Mouse (Mus musculus): ENCODE data around the gene Rerg.
"Not testable (repeated sequence)": the region's sequence is repeated elsewhere in the genome, so short reads cannot be mapped to it uniquely, and the experiment has no call there.

Gene Rerg

GRCm38 (mm10) chr6:137065506-137065905, 104.8 kb downstream of the Rerg start:
- DNase-seq, result no peak

GRCm38 (mm10) chr6:137064786-137065185, 105.5 kb downstream of the Rerg start:
- DNase-seq, result no peak

- no peak for DNase-seq
These were observed 106.9 kb downstream of the Rerg start for GRCm38 (mm10) chr6:137063239-137063940.

DNA sequence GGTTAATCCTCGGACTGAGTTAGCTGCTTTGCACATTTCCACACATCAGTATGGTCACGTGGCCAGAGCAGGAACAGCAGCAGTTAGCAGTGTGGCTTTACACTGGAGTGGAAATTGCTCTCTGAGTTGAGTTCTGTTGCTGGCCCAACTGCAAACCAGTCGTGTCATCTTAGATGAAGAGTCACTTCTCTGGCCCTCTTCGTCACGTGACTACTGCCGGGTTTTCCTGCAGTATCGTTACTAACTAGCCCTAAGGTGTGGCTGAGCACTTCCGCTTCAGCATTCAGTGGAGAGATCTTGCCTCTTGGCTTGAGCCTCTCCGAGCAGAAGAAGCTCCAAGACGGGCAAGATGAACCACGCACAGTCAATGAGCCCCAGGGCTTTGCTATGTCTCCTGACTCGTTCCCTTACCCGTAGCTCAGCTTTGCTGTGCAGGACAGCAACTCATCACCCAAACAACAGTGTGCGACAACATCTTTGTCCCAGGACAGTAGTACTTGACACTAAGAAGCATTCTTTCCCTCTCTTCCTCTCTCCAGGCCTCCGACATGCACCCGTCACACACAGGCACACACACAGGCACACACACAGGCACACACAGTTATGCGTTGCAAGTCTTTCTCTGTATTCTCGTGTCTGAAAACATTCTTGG, 108.3 kb downstream of the Rerg start:
- no peak for DNase-seq

- no peak for DNase-seq
These were observed 109.7 kb downstream of the Rerg start for GRCm38 (mm10) chr6:137060595-137060994.

DNA sequence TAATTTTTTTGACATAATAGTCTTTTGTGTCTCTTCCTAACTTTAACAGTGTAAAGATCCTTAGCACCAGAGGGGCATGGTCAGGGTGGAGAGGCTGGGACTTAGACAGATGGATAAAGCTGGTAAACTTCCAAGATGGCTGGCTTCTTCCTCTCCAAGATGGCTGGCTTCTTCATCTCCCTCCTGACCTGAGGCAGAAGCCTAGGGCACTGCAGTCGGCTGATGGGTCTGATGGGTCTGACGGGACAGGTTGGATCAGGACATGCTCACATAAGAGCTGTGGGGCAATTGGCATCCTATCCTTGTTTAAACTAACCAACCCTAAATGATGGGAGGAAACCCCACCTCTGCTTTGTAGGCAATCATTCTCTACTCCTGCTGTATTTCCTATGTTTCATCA, 112.0 kb downstream of the Rerg start:
- no peak for DNase-seq

GRCm38 (mm10) chr6:137054073-137054472, 116.2 kb downstream of the Rerg start:
- no peak for DNase-seq

GRCm38 (mm10) chr6:137053464-137053863, 116.8 kb downstream of the Rerg start:
- DNase-seq, result peak; percentile 16 to 35

- no peak for DNase-seq
These were observed 117.3 kb downstream of the Rerg start for GRCm38 (mm10) chr6:137053006-137053405.

DNA sequence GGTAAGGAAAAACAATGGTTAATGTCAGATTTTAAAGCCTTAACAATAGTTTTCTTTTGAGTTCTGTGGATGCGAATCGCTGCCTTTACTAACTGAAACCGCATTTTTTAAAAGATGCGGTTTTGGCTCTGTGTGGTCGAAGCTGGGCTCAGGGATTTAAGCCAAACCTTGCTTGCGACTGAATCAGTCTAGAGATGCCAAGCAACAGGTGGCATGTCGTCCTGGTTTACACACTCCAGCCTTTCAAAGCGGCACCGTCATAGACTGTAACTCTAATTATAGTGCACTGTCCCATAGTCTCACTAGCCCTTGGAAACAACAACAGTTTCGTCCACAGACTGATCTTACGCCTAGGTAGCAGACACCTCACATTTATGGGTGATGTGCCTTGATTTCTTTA, 123.3 kb downstream of the Rerg start:
- DNase-seq, result no peak

DNA sequence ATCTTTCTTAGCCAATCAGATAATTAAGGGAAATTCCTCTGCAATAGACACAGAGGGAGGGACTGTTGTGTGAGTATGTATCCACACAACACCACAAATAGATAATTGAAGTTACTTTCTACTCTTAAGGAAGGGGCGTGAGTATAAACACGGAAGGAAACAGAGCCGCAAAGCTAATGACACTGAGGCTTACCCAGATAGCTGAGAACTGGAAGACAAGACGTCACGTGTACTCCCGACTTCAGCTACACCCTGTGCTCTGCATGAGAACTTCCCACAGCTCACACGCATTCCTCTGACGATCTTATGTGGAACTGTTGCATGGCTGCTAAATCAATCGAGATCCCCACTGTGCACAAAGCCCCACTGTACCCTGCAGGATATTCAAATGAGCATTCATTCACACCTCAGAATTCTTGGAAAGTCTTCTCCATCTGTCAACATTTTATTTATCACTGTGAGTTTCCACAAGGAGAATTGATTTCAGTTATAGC, 125.2 kb downstream of the Rerg start:
- DNase-seq, result no peak

GRCm38 (mm10) chr6:137035611-137036395, 134.5 kb downstream of the Rerg start:
- DNase-seq, result not testable (repeated sequence)

GRCm38 (mm10) chr6:137030611-137031097, 139.6 kb downstream of the Rerg start:
- no peak for DNase-seq

DNA sequence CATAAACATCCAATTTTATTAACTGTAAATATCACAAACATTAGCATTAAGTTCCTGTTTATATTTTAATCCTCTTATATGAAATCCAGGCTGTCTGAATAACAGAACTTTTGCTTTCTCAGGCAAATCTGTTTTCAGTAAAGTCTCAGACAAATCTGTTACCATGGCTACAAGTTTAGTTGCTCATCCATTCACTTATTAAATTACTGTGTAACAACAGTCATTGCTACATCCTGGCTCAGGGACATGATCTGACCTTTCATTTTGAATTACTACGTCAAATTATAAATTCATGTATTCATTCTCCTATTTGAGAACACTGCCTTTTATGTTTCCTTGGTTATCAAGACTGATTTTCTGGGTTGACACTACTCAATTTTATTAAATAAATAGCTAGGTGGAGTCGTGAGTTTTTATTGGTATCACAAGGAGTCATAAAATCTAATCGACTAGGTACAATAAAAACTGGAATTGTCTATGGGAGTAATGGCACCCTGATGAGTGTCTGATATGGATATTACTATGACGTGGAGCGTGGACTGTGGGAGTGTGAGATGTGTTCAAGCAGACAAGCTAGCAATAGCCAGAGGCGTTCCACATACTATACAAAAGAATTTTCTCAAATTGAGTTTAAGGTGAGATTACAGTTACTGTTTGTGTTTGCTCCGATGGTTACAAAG, 140.2 kb downstream of the Rerg start:
- no peak for DNase-seq

GRCm38 (mm10) chr6:137025461-137025860, 144.8 kb downstream of the Rerg start:
- no peak for DNase-seq

- no peak for DNase-seq
These were observed 145.8 kb downstream of the Rerg start for GRCm38 (mm10) chr6:137024541-137024940.

- DNase-seq, result no peak
These were observed 152.9 kb downstream of the Rerg start for GRCm38 (mm10) chr6:137017216-137017973.

DNA sequence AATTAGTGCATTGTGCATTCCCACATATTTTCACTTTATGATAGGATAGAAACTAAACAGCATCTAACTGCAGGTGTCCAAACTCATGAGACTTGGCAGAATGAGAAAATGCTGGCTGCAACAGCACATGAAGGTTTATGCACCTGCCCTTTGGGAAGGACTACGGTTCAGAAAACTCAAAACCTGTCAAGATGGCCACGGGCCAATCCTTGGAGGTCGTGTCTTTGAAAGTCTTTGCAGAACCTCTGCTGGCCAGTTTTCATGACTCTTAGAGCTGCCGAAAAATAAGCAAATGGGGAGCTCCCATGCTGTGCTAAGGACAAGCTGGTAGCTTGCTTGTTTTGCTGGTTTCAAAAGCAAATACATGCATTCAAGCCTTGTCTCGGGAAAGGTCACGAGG, 156.0 kb downstream of the Rerg start:
- peak; percentile 18 to 34 for DNase-seq

DNA sequence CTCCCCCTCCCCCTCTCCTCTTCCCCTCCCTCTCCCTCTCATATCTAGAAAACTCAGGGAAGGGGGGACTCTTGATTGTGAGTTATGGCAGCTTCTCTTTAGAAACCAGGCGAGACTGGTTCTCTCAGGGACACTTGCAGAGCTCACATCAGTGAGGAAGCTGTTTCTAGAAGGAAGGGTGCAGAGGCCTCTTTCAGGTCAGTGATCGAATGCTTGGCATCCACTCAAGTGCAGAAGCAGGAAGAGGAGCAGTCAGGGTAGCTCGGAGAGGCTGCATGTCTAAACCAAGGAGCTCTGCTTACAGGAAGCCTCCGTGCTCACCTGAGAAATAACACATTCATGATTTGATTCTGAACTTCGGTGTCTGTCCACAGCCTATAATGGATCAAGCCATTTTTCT, 159.1 kb downstream of the Rerg start:
- DNase-seq, result no peak
